Mouse (Mus musculus): ENCODE data around the gene Tnip1. TPM values are rescaled to one million over a fixed set of nuclear protein-coding genes. Genes with fewer than 3 reads are reported as not detected.

The Tnip1 gene
- 10.4 and 10.8 TPM in 2 replicates for polyA plus RNA-seq (2015; fragmentation: Nextera tagmentation; extraction: Ambion mirVana)

- 47% methylated on average over 6 of the region's 6 CpGs for WGBS
- Histone ChIP-seq H3K27ac (no peak within 1 kb of the TSS), H3K4me3 (no peak within 1 kb of the TSS), H3K4me1 (no peaks in the 10 kb centered on the region), H3K4me2 (no peak within 1 kb of the TSS), H3K27me3 (no peaks in the 10 kb centered on the region), H3K9me3 (replicated peaks) (no peaks in the 10 kb centered on the region), H3K36me3 (ENCODE audit: poor library complexity, severe bottlenecking) (no peaks in the 10 kb centered on the region), H3K9ac (no peak within 1 kb of the TSS; the same call in 1 of the 2 replicates)
- ATAC-seq: no peak
These were observed at the start of gene Tnip1 for GRCm38 (mm10) chr11:54962810-54963209. Tnip1 (minus strand) TSS chr11:54962917.

DNA sequence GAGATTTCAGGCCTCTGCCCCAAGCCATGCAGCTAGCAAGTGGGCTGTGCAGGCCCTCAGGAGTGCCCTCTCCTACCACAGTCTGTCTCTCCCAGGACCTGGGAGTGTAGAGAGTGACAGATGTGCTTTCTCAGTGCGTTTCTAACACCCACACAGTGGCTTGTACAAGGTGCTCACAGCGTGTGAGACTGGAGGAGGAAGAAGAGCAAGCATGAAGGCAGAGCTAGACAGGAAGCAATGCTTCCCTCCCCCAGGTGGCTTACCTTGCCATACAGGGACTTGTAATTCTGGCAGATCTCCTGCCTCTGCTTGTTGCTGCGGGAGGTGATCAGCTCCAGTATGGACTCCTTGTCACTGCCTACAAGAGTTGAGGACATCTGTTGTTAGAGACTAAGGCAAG lies 48.7 kb upstream of the Tnip1 start:
- 93% methylated on average over 3 of the region's 3 CpGs for WGBS
- ATAC-seq: no peak
- no peaks in the 10 kb centered on the region for H3K9me3 ChIP-seq (replicated peaks)
- no peak overlapping the region for H3K4me2 ChIP-seq
- H3K27ac ChIP-seq: no peak overlapping the region
- H3K4me1 ChIP-seq: peaks cover 13% of the 10 kb centered on the region
- no peak overlapping the region for H3K4me3 ChIP-seq
- peaks cover 45% of the 10 kb centered on the region for H3K36me3 ChIP-seq (ENCODE audit: poor library complexity, severe bottlenecking)
- H3K27me3 ChIP-seq: no peaks in the 10 kb centered on the region
- no peak overlapping the region for H3K9ac ChIP-seq

DNA sequence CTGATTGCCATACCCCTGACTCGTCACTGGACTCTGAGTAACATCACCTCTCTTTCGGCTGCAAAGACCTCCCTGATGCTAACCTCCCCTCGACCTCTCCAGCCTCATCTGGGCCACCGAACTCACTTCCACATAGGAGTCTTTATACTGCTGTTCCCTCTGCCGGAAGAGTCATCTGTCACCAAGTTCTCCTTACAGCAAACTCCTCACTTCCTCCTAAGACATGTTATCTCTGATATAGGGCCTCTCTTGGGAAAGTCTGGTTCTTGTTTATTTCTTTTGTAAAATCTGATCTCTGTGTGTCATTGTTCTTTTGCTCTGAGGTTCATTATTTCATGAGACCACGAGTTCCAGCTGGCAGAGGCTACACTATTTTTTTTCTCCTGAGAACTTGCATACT lies 45.5 kb upstream of the Tnip1 start:
- WGBS: 89% methylated on average over 6 of the region's 6 CpGs
- H3K4me2 ChIP-seq: no peak overlapping the region

GRCm38 (mm10) chr11:55005684-55006083 lies 43.0 kb upstream of the Tnip1 start:
- no peak overlapping the region for H3K4me2 ChIP-seq
- H3K27ac ChIP-seq: no peak overlapping the region
- no peak overlapping the region for H3K4me3 ChIP-seq
- H3K27me3 ChIP-seq: no peaks in the 10 kb centered on the region
- peaks cover 50% of the 10 kb centered on the region for H3K36me3 ChIP-seq (ENCODE audit: poor library complexity, severe bottlenecking)
- H3K9ac ChIP-seq: no peak overlapping the region
- H3K4me1 ChIP-seq: no peaks in the 10 kb centered on the region
- ATAC-seq: no peak
- 83% methylated on average over 5 of the region's 5 CpGs for WGBS
- H3K9me3 ChIP-seq (replicated peaks): 0 out of 2 replicates have a peak, but pooled peaks cover 4% of the 10 kb centered on the region

More for the DNA sequence above, 45.5 kb upstream of the Tnip1 start:
- Histone ChIP-seq H3K9me3 (replicated peaks) (no peaks in the 10 kb centered on the region), H3K4me3 (no peak overlapping the region), H3K27ac (no peak overlapping the region), H3K9ac (no peak overlapping the region), H3K36me3 (ENCODE audit: poor library complexity, severe bottlenecking) (peaks cover 52% of the 10 kb centered on the region), H3K27me3 (no peaks in the 10 kb centered on the region), H3K4me1 (no peaks in the 10 kb centered on the region)
- no peak for ATAC-seq

DNA sequence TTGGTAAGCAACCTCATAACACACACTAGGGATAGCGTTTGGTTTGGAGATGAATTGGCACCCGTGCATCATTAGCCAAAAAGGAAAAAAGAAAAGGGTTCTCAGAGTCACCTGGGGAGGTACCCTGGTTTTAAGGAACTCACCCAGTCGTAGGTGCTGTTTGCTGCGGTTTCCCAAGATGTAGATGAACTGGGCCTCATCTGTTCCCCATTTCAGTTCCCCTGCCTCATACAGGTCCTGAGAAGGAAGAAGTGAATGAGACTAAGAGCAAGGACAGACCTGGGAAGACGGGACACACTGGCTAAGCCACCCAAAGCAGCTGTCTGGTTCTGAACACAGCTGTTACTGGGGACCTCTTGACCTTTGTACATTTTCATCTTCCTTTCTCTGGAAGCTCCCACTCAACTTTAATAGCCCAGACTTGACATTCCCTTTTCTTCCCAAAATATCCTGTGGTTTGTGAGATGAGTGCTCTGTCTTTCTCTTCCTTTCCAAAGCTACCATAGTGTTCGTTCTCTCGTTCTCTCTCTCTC lies 42.3 kb upstream of the Tnip1 start:
- no peak overlapping the region for H3K27ac ChIP-seq
- H3K4me2 ChIP-seq: no peak overlapping the region
- 85% methylated on average over 7 of the region's 7 CpGs for WGBS
- H3K27me3 ChIP-seq: no peaks in the 10 kb centered on the region
- peaks cover 47% of the 10 kb centered on the region for H3K36me3 ChIP-seq (ENCODE audit: poor library complexity, severe bottlenecking)
- no peak overlapping the region for H3K4me3 ChIP-seq
- no peaks in the 10 kb centered on the region for H3K4me1 ChIP-seq
- no peak overlapping the region for H3K9ac ChIP-seq
- no peak for ATAC-seq
- 0 out of 2 replicates have a peak, but pooled peaks cover 4% of the 10 kb centered on the region for H3K9me3 ChIP-seq (replicated peaks)

DNA sequence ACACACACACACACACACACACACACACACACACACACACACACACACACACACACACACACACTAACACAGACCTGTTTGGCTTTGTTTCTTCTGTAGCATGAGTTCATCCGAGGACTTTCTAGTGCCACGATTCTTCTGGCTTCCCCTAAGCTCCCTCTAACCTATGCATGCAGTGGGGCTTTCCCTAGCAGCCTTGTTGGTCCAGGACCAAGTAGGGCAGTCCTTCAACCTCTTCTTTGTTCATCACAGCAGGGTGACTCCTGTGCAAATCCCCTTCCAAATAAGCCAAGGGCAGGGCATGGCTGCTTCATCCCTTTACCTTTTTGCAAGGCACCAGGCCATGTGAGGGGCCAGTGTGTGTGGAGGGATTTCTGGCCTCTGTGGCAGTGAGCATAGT lies 36.0 kb upstream of the Tnip1 start:
- ATAC-seq: no peak
- Histone ChIP-seq H3K36me3 (ENCODE audit: poor library complexity, severe bottlenecking) (peaks cover 14% of the 10 kb centered on the region), H3K27me3 (no peaks in the 10 kb centered on the region), H3K4me1 (peaks cover 5% of the 10 kb centered on the region; the same call in 1 of the 2 replicates), H3K4me3 (no peak overlapping the region), H3K27ac (no peak overlapping the region), H3K9me3 (replicated peaks) (0 out of 2 replicates have a peak, but pooled peaks cover 4% of the 10 kb centered on the region), H3K9ac (no peak overlapping the region), H3K4me2 (no peak overlapping the region)
- 38% methylated on average over 2 of the region's 2 CpGs for WGBS

DNA sequence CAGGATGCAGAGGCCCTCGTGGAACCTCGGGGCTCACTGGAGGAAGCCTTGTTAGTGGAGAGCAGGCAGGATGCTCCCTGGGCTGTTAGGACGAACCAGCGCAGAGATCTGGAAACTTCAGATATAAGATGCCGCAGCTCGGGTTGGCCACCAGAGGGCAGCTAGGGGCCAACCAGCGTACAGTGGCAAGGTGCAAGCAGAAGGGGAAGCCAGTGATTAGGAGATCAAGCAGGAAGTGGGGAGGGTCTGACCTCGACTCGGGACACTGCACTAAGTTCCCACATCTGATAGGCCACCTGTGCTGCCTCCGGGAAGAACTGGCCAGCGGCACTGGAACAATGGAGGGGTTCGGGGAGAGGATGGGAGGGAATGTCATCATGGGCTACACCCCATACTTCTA lies 35.6 kb upstream of the Tnip1 start:
- H3K4me2 ChIP-seq: no peak overlapping the region
- H3K9me3 ChIP-seq (replicated peaks): 0 out of 2 replicates have a peak, but pooled peaks cover 4% of the 10 kb centered on the region

GRCm38 (mm10) chr11:54996176-54996575 lies 33.5 kb upstream of the Tnip1 start:
- H3K9me3 ChIP-seq (replicated peaks): 0 out of 2 replicates have a peak, but pooled peaks cover 4% of the 10 kb centered on the region
- WGBS: 51% methylated on average over 7 of the region's 7 CpGs
- no peak for ATAC-seq
- no peak overlapping the region for H3K4me2 ChIP-seq
- peaks cover 5% of the 10 kb centered on the region; the same call in 1 of the 2 replicates for H3K4me1 ChIP-seq
- H3K9ac ChIP-seq: no peak overlapping the region
- H3K36me3 ChIP-seq (ENCODE audit: poor library complexity, severe bottlenecking): peaks cover 13% of the 10 kb centered on the region
- H3K27ac ChIP-seq: no peak overlapping the region
- H3K4me3 ChIP-seq: no peak overlapping the region
- H3K27me3 ChIP-seq: no peaks in the 10 kb centered on the region

More for the DNA sequence above, 35.6 kb upstream of the Tnip1 start:
- peaks cover 14% of the 10 kb centered on the region for H3K36me3 ChIP-seq (ENCODE audit: poor library complexity, severe bottlenecking)
- no peak overlapping the region for H3K4me3 ChIP-seq
- H3K9ac ChIP-seq: no peak overlapping the region
- H3K27me3 ChIP-seq: no peaks in the 10 kb centered on the region
- ATAC-seq: peak; percentile 77; the same call in 1 of the 2 replicates
- WGBS: 5% methylated on average over 12 of the region's 12 CpGs
- peaks cover 5% of the 10 kb centered on the region; the same call in 1 of the 2 replicates for H3K4me1 ChIP-seq
- no peak overlapping the region for H3K27ac ChIP-seq

GRCm38 (mm10) chr11:54989920-54990319 lies 27.2 kb upstream of the Tnip1 start:
- peaks cover 3% of the 10 kb centered on the region; the same call in 1 of the 2 replicates for H3K36me3 ChIP-seq (ENCODE audit: poor library complexity, severe bottlenecking)
- H3K27ac ChIP-seq: no peak overlapping the region
- no peaks in the 10 kb centered on the region for H3K27me3 ChIP-seq
- ATAC-seq: no peak
- no peak overlapping the region for H3K9ac ChIP-seq
- no peaks in the 10 kb centered on the region for H3K4me1 ChIP-seq
- no peaks in the 10 kb centered on the region for H3K9me3 ChIP-seq (replicated peaks)
- no peak overlapping the region for H3K4me2 ChIP-seq
- H3K4me3 ChIP-seq: no peak overlapping the region

DNA sequence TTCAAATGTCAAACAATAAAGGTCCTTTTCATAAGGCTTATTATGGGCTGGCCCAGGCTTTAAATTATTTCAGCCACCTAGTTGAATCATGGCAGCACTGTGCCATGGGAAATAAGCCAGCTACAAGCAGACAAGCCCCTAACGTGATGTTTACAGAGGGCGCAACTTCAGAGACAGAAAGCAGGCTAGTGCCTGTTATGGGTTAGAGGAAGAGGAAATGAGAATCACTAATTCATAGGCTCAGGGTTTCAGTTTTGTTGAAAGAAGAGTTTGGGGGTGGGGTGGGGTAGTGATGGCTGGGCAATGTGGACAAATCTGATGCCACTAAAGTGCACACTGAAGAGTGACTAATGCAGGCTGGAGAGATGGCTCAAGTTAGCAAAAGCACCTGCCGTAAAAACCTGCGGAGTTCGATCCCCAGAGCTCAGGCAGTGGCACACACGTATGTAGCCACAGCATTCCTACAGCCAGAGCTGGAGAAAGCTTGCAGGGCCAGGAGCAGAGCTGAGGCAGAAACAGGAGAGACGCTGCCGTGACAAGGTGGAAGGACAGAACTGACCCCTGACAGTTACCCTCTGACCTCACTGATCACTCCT lies 26.1 kb upstream of the Tnip1 start:
- Histone ChIP-seq H3K9ac (no peak overlapping the region), H3K9me3 (replicated peaks) (no peaks in the 10 kb centered on the region), H3K4me3 (no peak overlapping the region), H3K4me2 (no peak overlapping the region), H3K27me3 (no peaks in the 10 kb centered on the region), H3K27ac (no peak overlapping the region), H3K36me3 (ENCODE audit: poor library complexity, severe bottlenecking) (peaks cover 3% of the 10 kb centered on the region; the same call in 1 of the 2 replicates), H3K4me1 (no peaks in the 10 kb centered on the region)
- ATAC-seq: no peak
- 81% methylated on average over 8 of the region's 8 CpGs for WGBS

- H3K27me3 ChIP-seq: no peaks in the 10 kb centered on the region
- no peak overlapping the region for H3K4me2 ChIP-seq
- WGBS: 86% methylated on average over 1 of the region's 1 CpGs
- no peak overlapping the region for H3K4me3 ChIP-seq
- H3K36me3 ChIP-seq (ENCODE audit: poor library complexity, severe bottlenecking): peaks cover 3% of the 10 kb centered on the region; the same call in 1 of the 2 replicates
- H3K9me3 ChIP-seq (replicated peaks): no peaks in the 10 kb centered on the region
- H3K27ac ChIP-seq: no peak overlapping the region
- H3K4me1 ChIP-seq: no peaks in the 10 kb centered on the region
- no peak overlapping the region for H3K9ac ChIP-seq
- ATAC-seq: no peak
These were observed 25.3 kb upstream of the Tnip1 start for GRCm38 (mm10) chr11:54987974-54988373.

- no peak for ATAC-seq
- no peak overlapping the region for H3K27ac ChIP-seq
- H3K9me3 ChIP-seq (replicated peaks): no peaks in the 10 kb centered on the region
- H3K27me3 ChIP-seq: no peaks in the 10 kb centered on the region
- 74% methylated on average over 3 of the region's 3 CpGs for WGBS
- H3K4me2 ChIP-seq: no peak overlapping the region
- H3K4me1 ChIP-seq: no peaks in the 10 kb centered on the region
- H3K36me3 ChIP-seq (ENCODE audit: poor library complexity, severe bottlenecking): peaks cover 13% of the 10 kb centered on the region
- H3K9ac ChIP-seq: no peak overlapping the region
- H3K4me3 ChIP-seq: no peak overlapping the region
These were observed 22.4 kb upstream of the Tnip1 start for GRCm38 (mm10) chr11:54985086-54985485.
